Mouse (Mus musculus): ENCODE results near the gene Rtkn.

The Rtkn gene

DNA sequence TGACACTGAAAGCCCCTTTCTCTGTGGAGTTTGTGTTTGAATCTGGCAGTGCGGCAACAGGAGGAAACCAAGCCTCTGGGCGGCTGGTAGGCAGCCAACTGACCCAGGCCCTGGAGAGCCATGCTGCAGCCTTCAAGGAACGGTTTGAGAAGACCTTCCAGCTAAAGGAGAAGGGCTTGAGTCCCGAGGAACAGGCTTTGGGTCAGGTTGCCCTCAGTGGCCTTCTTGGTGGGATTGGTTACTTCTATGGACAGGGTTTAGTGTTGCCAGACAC, 18.2 kb upstream of the Rtkn start:
- no peak for DNase-seq

DNA sequence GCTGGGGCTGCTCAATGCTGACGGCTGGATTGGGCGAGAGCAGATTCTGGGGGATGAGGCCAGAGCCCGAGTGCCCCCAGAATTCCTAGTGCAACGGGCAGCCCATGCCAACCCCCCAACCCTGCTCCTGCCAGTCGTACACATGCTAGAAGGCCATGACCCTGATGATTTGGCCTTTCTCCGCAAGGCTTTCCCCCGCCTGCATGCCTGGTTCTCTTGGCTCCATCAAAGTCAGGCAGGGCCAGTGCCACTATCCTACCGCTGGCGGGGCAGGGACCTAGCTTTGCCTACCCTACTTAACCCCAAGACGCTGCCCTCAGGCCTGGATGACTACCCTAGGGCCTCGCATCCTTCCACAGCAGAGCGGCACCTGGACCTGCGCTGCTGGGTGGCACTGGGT, 17.6 kb upstream of the Rtkn start:
- DNase-seq, result no peak

DNA sequence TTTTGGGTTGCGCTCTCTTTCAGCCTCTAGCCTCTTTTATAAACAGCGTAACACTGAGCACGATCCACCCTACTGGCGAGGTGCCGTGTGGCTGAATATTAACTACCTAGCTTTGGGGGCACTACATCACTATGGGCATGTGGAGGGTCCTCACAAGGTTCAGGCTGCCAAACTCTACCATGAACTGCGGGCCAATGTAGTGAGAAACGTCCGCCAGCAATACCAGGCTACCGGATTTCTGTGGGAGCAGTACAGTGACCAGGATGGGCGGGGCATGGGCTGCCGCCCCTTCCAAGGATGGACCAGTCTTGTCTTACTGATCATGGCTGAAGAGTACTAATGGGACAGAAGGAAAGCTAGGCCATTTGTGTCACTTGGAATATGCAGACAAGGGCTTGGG, 16.9 kb upstream of the Rtkn start:
- no peak for DNase-seq

DNA sequence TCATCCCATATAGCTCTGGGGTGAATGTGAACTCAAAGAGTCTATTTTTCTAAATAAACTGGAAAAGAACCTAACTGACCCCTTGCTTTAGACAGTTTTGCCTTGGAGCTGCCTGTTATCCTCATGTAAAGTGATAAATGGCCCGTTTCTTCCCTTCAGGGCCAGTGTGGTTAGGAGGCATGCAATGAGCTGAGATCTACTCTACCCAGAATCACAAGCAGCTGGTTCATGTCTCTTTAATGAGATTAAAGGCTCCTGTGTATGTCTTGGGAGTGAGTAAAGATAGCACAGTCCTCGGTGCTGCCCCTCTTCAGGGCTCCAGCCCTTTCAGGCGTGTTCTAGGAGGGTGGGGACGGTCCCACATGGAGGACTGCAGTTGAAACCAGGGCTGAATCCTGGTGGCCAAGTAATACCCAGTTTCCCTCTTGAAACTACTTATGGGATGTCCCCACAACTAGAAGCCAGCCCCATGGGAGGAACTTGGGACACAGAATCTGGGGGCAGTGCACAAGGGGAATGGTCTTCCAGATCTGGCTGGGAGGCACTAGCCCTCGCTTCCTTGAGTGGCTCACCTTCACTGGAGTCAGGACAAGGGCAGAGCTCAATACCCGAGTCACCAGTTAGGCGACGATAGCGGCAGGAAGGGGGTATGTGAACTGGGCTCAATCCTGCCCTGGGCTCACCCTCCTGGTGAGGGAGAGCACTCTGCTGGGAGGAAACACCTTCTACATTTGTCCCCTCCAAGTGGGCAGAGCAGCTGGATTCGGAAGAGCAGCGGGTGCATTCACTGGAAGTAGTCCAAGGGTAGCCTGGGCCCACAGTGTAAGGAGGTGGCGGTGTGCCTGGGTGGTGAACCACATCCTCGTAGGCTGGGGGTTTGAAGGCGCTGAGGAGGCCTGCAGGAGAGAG, 16.2 kb upstream of the Rtkn start:
- no peak for DNase-seq

DNA sequence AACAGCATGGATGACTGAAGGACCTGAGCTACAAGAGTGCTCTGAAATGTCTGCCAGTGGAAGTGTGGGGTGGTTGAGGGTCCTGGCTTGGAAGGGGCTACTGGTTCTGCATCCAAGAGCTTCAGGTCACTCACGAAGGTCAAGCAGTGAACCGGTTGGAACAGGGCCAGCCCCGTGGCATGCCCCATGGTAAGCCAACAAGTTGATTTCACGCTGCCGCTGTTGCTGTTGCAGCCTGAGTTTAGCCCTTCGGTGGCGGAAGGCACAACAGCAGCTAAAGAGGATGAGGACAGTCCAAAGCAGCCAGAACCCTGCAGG, 15.6 kb upstream of the Rtkn start:
- peak; percentile 50 for DNase-seq

DNA sequence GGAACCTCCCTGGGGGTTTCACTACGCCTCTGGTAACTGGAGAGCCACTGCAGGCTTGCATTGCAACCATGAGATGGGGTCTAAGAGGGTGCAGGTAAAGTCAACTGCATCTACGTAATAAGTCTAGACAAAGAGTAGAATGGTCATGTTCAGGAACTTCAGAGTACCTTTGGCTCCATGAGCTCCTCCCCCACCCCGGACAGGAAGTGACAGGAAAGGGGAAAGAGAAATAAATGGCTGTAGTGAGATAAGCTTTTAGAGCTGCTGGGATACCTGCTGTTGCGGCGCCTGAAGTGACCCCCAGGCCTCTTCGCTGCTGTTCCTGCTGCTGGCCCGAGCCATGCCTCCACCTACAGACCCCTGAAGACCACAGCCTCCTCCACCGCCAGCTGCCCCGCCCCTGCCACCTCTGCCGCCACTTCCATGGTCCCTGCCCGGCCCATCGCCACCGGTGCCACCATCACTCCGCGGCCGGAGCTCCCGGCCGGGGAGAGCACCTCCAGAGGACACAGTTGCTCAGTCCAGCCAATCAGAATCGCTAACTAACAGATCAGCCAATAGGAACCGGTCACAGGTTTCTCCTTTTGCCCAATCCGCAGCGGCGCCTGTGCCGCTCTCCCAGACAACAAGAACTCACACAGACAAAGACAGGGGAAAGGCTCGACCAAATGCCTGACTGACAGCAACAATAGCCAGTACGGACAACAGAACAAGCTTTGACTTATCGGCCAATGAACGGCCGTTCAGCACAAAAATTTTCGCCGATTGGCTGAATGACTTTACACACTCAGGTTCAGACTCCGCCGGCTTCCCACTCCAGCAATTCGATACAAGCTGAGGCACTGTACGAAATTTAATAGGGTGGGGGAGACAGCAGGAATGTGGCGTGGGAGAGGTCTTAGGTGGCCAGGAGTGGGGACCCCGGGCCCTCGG, 14.1 kb upstream of the Rtkn start, which contains the start of gene Wbp1:
Gene Wbp1, minus strand, starts transcription at position 630 of the 933 bp plus-strand sequence.
- peak; percentile 93 for DNase-seq

DNA sequence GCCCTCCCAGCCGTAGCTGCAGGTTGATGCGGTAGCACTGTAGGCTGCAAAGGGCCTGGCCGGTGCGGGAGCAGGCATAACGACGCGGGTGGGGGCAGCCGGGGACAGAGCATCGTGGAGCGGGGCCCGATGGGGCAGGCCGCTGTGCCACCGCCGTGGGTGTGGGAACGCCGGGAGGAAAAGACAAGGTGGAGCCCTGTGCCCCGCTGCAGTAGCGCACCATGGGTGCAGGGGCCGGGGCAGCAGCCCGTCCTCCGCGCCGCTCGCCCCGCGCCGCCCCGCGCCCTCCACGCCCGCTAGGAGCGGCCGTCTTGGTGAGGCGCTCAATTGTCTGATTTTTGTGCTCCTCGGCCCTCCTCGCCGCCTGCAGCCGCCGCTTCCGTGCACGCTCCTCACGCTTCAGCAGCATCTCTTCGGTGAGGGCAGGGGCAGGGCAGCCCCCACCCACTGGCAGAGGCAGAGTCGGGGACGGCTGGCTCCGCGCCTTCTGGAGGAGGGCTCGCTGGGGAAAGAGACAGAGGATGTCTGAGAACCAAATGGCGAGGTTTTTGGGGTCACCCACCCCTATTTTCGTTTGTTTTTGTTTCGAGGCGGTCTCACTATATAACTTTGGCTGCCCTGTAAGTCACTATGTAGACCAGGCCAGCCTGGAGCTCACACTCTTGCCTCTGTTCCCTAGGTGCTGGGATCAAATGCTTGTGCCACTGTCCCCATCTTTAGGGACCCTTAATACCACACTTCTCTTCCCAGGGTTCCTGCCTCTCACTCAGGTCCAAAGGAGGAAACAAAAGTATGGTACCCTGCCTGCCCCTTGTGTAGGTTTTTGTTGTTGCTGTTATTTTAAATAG, 13.2 kb upstream of the Rtkn start:
- peak; percentile 34 for DNase-seq

DNA sequence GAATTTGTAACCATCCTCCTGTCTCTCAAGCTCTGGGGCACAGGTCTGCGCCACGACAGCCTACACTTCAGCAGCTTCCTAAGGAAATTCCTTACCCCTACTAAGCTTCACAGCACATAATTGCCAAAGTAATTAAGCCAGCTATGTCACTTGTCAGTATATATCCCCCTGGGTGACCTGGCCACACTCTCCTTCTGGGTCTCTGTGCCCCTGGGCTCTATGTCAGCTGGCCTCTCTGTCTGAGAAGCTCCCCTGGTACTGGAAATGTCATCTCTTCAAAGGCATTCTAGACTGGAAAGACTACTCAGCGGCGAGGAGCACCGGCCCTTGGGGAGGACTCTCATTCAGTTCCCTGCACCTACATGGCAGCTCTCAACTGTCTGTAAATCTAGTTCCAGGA, 12.3 kb upstream of the Rtkn start:
- DNase-seq, result no peak

DNA sequence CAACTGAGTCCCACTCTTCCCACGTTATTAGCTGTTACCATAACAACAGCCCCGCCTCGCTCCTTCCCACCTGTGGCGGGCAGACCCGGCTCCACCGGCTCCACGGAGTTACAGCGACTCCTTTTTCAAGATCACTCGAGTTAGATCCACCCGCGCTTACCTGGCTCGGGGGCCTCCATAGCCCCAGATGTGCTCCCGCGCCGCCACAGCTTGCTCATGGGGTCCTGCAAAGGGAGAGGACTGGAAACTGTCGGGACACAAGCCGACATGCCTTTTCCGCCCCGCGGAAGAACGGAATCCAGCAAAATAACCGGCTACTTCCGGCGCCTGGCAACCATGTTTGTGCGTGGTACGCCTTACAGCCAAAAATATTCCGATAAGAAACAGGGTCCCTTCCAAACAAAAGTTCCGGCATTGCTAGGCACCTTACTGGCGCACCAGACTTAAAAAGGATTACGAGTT, 10.4 kb upstream of the Rtkn start:
- DNase-seq, result peak; percentile 87

DNA sequence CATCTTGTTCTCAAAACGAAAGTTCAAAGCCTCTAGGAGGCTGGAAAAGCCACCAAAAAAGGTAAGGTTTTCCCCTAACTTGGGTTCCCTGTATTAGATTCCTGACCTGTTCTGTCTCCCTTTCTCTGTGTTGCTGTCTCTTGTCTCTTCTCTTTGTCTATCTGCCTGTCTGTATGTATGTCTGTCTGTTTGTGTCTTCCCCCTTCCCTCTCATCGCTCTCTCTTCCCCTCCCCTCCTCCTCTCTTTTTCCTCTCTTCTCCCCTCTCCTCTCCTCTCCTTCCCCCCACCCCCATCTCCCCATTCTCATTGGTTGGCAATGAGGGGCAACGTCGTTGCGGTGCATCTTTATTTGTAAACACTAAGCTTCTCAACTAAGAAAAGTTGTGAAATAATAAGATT, 9.9 kb upstream of the Rtkn start, which contains the start of gene Ino80b:
Gene Ino80b, minus strand, starts transcription at position 101 of the 400 bp plus-strand sequence.
- DNase-seq, result no peak

DNA sequence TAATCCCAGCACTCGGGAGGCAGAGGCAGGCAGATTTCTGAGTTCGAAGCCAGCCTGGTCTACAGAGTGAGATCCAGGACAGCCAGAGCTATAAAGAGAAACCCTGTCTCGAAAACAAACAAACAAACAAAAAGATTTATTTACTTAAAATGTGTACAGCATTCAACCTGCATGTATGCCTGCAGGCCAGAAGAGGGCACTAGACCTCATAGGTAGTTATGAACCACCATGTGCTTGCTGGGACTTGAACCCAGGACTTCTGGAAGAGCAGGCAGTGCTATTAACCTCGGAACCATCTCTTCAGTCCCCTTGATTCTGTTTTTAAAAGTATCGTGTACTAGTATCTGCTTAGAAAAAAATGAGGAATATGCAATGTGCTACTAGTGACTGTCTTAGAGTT, 7.8 kb upstream of the Rtkn start:
- DNase-seq, result no peak

DNA sequence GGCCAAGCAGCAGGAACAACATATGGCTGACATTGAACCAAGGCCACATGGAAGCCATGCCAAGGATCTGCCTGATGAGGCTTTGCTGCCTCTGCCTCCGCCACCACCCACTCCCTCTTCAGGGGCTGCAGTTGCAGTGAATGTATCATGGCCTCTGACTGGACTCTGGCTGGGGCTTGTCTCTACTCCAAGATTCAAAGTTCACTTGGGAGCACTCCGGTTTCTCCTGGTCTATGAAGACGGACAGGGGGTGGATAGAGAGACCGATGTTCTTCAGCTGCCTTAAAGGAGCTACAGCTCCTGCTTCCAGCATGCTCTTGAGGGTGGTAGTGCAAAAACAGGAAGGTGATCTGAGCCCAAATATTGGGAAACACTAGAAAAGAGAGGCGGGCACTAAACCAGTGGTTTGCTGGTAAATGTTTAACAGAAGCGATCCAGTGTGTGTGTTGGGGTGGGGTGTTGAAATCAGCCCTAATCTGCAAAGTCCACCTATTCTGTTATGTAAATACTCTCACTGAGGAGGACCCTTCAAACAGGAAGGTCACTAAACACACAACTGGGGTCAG, 3.7 kb upstream of the Rtkn start:
- no peak for DNase-seq

DNA sequence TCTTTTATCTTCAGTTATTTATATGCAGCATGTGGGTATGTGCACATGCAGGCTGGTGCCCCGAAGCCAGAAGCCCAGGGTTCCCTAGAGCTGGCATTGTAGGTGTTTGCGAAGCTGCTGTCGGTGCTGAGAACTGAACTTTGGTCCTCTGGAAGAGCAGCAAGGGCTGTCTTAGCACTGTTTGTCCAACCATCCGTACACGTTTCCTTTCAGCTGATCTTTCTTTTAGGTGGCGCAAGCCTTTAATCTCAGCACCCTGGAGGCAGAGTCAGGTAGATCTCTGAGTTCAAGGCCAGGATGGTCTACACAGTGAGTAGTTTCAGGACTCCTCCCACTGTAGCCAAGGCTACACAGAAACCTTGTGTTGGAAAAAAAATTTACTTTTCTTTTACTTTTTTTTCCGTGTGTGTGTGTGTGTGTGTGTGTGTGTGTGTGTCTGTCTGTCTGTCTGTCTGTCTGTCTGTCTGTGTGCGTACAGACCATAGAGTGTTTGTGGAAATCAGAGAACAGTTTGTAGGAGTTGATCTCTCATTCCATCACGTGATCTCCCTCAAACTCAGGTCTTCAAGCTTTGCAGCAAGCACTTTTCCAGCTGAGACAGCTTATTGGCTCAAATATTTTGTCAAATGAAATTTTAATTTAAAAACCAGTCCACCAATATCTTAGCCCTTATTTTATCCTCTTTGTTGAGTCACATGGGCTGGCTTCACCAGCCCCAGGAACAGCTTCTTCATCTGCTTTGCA, 2.9 kb upstream of the Rtkn start:
- no peak for DNase-seq

DNA sequence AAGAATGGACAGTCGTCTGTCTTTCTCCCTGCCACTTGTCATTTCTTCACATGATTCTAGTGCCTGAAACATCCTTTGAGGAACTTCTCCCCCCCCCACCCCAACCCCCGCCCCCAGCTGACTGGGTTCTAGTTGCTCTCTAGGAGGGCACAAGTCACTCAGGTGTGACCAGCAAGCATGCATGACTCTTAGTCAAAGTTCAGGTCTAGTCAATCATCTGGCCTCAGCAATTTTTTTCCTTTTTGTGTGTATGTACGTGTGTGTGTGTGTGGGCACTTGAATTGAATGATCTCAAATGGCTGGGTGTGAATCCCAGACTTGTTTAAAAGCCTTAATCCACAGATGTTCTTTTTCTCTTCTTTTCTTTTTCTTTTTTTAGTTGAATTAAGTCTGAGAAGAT, 1.0 kb upstream of the Rtkn start:
- DNase-seq, result no peak

DNA sequence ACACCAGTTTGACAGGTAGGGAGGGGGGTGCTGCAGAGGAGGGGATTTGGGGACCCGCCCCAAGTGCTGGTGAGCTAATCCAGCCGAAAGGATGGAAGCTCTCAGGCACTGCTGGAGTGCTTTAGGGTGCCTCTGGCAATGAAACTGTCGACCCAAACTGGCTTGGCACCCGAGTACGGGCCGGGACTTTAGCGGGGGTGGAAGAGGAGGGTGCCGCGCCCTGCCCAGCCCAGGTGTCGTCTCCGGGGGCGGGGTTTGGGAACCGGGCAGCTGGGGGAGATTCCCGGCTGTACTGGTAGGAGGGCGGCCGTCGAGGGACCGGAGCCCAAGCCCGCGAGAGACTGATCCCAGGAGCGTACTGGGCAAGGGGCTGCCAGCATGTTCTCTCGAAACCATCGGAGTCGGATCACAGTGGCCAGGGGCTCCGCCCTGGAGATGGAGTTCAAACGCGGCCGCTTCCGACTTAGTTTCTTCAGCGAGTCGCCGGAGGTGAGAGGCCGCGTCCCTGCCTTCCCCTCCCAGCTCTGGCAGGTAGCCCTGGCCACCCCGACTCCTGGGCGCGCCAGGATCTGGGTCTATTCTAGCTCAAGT, 403 bp downstream of the Rtkn start:
- DNase-seq, result no peak

DNA sequence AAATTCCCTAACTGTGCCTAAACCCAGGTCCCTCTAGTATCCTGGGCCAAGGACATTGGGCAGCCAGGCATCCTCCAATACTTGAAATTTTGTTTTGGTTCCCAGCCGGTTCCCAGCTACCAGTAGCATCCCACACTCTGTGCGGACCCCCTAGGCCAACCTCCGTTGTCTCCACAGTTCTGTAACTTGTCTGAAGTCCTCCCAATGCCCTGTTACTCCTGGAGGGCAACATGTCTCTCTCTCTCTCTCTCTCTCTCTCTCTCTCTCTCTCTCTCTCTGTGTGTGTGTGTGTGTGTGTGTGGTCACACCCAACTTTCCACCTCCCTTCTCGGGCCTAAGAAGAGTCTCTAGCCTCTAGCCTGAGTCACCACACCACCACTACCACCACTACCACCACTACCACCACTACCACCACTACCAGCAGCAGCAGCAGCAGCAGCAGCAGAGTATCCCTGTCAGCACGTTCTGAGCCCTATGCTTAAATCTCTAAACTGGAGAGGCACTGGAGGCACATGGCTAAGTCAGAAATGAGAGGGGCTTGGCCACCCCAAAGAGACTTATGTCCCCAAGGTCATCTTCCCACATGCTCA, 1.1 kb downstream of the Rtkn start:
- DNase-seq, result no peak

DNA sequence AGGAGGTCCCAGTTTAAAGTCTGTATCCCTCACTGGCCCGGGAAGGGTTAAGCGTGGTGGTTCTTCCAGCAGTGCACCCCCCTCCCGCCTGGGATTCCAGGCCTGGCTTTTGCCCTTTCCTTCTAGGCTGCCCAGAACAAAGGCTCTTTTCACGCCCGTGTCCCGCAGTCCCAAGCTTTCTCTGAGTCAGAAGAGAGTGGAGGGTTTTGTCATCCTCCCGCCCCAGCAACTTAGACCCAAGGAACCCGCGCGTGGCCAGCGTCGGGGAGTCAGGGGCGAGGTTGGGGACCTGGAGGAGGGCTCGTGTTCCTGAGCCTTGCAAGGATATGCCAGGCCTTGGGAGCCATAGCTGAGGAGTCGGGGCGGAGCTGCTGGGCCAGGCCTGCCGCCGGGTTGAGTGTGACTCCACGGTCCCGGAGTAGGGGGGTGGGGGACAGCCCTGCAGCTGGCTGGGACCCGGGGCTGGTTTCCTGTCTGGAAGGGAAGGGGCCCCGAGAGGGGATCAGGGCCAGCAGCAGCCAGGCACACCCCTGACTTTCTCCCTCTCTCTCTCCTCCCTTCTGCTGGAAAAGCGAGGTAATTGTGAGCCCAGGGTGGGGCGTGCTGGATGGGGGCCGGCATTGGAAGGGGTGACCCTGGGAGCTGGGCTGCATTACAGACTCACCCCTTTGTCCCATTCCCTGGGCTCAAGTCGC, 1.8 kb downstream of the Rtkn start:
- no peak for DNase-seq

DNA sequence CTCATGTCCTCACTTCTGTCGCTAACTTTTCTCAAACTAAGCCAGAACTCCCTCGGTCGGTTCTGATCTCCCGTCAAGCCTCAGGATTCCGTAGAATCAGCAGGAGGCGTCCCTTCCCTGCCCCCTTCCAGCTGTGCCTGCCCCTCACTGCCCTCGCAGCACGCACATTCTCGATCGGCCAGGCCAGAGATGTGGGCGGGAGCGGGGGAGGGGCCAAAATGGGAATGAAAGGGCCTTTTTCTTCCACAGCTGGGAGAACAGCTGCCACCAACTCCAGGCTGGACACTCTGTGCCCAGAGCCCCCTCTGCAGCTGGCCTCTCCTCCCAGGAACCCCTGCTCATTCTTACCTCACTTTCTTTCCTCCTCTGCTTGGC, 2.3 kb downstream of the Rtkn start:
- no peak for DNase-seq

DNA sequence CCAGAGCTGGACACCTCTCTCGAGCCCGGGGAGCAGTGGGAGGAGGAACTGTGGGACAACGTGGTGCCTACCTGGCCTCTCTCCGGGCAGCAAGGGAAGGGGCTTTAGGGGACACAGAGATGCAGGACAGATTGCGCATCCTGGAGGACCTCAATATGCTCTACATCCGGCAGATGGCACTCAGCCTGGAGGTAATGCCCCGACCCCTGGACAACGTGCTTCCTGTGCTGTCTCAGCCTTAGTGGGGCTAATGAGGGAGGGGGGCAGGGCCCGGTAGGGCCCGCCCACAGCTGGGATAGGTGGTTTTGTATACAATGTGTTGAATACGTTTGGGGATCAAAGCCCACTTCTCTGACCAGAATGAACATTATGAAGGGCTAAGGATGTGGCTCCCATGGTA, 2.8 kb downstream of the Rtkn start:
- DNase-seq, result no peak

DNA sequence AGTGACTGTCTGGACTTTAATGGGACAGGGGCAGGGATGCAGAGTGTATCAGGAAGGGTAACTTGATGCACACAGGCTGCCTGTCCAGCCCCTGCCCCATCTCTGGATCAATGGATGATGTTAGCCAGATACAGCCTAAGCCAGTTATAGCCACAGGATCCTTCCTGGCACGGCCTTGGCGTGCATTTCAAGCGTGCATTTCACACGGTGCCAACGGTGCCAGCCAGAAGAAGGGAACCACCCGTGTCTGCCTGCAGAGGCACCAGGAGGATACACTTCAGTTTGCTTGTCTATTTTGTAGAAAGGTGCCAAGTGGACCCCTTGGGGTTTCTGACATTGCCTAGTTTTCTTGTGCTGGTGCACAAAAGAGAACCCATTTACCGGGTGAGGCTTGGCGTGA, 4.8 kb downstream of the Rtkn start:
- DNase-seq, result no peak

DNA sequence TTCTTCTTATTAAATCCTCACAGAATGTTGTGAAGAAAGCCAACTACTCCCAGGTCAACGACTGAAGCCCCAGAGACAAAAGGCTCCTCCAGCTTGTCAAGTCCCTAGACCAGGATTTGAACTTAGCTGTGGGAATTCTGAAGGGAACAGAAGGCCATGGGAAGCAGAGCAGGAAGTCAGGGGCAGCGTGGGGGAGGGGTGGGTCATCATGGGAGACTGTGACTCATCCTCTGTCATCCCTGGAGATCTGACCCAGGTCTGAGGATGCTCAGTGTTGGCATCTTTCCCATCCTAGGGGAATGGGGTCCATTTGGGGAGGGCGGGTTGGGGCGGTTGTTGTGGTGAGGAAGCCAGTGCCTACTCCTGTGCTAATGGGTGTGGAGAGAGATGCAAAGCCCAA, 6.4 kb downstream of the Rtkn start:
- DNase-seq, result no peak
